Mouse (Mus musculus) C2C12 (cell line): Measurements from ENCODE around the gene Trim11.

Source experiments
- CTCF ChIP-seq: IDR thresholded peaks from one replicate; pipeline ENCODE4 v1.5.1; 2011; ENCODE audit not compliant: control insufficient read depth, insufficient read depth, insufficient read length
- FOSL1 ChIP-seq: IDR thresholded peaks from one replicate; pipeline ENCODE4 v1.8.0; 2011; ENCODE audit warnings: mild to moderate bottlenecking, low read length; ENCODE audit not compliant: poor library complexity, insufficient read depth, severe bottlenecking
- MYOD1 ChIP-seq: IDR thresholded peaks from one replicate; pipeline ENCODE4 v1.6.1; 2011; ENCODE audit warnings: low read depth; ENCODE audit not compliant: control insufficient read depth, insufficient read length

- no peak for TF ChIP-seq MYOD1
- TF ChIP-seq CTCF, result no peak
- TF ChIP-seq FOSL1, result no peak
Observed at GRCm38 (mm10) chr11:58979183-58979582, 1.3 kb downstream of the Trim11 start.
